Mouse (Mus musculus): ENCODE data around the gene Zkscan16.
A peak's percentile ranks its signal among the peaks of the same experiment; 100 is the strongest.

Zkscan16 gene

DNA sequence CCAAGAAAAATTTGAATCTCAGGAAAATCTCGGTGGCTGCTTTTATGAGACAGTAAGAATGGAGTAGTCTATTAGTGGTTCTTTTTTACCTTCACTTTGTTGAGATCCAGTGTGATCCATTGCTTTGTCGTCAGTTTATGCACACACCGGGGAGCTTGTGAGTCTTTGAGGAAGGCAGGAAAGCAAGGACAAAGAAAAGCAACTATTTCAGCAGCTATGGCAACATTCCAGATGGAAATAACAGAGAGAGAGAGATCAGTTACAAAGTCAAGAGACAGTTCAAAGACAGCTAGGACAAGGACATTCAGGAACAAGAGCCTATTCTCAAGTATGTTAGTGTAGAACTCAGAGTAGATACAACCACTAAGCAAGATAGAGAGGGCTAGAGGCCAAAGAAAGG, 7.6 kb upstream of the Zkscan16 start:
- DNase-seq (ENCODE audit: low read depth): no peak

DNA sequence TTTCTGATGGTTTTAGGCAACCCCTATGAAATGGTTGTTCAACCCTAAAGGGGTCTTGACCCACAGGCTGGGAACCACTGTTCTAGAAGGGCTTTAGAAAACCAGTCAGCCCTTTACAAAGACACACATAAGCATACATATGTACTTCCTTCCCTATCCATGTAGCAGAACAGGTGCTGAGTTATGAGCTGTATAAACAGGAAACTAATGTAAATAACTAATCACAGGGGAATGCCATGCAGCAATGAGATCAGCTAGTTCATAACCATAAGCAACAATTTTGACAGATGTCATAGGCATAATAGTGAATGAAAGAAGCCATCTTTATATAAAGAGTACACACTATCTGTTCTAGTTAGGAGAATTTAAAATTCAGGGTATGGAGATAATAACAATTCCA, 1.8 kb upstream of the Zkscan16 start:
- no peak for DNase-seq (ENCODE audit: low read depth)

DNA sequence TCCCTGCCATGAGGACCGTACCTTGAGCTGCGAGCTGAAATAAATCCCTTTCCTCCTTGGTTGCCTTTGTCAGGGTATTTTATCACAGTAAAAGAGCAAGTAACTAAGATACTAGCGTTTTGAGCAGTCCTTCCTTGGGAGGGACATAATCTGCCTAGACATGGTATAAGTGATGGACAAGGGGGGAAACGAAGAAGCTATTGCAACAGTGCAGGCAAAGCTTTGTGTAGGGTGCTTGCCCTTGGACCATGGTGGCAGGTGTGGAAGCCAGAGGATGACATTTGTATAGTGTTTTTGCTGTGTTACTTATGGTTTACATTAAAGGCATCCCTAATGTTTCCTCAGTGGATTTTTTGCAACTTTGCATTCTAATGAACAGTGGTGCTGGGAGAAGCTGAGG, 486 bp upstream of the Zkscan16 start:
- no peak for DNase-seq (ENCODE audit: low read depth)

DNA sequence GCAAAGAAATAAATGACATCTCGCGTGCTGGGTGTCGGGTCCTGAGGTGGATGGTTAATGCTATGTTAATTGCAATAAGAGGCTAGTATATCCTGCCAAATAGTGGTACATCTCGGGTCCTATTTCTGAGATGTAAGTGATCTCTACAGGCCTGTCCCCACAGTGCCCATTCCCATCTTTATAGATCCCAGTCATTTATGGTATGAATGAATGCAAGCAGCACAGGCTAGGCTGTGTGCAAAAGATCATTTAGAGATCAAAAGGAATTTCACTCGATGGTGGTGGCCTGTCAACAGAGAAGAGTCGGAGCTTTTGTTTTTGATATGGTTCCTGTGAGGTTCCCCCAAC, 752 bp downstream of the Zkscan16 start:
- no peak for DNase-seq (ENCODE audit: low read depth)

DNA sequence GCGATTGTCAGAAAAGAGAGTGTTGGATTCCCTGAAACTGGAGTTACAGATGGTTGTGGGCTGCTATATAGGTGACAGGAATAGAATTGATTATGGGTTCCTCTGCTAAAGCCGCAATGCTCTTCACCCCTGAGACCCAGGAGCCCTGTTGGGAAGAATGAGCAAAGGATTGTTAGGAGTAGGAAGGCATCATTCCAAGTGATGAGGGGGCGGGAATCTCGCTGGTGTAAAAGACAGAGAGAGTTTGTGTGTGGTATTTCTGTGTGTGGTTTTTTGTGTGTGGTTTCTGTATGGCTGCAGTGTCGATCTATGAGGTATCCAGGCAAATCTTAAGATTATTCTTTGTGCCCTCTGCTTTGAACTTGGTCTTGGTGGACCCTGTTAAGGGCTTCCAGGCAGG, 1.3 kb downstream of the Zkscan16 start:
- no peak for DNase-seq (ENCODE audit: low read depth)

DNA sequence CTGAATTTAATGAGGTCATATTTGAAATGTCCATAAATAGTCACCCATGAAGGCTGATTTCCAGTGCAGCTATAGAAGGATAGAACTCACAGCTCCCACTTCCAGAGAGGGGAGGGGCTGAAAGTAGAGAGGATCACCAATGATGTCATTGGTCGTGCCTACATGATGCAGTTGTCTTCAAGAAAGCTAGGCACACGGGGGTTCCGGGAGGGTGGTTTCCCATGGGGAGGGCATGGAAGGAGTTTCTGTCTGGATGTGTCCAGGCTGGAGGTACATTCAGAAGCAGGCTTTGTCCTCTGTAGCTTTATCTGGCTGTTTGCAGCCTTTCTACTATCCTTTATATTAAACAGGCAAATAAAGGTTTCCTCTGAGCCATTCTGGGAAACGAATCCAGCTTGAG, 5.0 kb downstream of the Zkscan16 start:
- DNase-seq (ENCODE audit: low read depth): no peak

DNA sequence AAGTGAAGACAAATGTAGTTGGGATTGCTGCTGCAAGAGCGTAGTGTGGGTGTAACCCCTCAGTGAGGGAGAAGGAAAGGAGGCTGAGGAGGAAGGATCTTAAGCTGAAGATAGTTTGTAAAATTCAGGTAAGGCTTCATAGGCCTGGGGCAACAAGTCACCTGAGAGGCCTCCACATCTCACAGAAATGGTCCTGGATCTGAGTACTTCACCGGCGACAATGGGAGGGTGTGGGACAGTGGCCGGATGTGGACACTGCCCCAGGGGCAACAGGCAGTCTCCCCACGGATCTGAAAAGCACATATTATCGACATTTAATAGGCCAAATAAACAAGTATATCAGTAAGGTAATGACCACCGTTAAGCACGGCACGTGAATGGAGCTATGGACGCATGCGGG, 9.2 kb downstream of the Zkscan16 start:
- DNase-seq (ENCODE audit: low read depth): no peak

DNA sequence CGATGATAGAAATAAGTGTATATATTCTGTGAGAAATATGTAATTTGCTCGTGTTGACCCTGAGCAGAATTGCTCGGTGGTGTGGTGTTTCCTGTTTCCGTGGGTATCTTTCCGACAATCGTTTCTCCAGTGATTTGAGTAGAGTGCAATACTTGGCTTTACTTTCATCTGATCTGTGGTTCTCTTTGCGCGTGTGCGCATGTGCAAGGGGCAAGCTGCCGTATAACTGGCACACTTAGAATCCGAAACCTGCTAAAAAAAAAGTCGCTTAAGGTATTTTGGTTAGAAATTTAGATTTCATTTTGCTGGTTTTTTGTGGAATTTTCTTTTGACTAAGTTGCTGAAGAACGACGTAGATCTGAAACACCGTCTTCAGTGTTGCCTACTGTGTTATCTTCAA, 18.3 kb downstream of the Zkscan16 start:
- no peak for DNase-seq (ENCODE audit: low read depth)

DNA sequence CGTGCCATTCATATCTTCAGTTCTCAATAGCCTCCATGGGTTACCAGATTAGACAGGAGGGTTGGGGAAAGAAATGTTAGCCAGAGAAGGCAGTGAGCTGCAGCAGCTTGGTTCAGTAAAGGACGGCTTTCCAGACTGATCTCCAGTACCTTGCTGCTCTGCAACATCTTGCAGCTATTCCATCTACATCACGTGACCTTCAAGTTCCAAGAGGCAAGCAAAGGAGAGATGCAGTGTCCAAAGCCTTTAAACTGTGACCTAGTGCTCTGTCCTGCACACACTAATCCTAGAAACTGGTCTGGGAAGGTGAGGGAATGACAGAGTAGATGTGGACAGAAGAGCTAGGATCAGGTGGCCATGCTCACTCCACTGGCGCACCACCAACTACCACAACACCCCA, 19.8 kb downstream of the Zkscan16 start:
- no peak for DNase-seq (ENCODE audit: low read depth)

DNA sequence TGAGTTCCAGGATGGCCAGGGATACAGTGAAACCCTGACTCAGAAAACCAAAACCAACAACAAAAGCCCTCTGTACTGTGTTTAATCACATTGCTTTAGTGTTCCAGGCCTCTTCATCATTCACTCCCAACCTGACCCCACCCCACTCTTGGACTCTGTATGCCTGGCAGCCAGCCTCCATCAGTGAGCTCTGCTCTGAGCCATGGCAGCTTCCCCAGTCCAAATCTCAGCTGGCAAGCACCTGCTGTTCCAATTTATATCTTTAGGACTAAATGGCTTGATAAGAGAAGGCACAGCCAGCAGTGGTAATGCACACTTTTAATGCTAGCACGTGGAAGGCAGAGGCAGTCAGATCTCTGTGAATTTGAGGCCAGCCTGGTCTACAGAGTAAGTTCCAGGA, 21.7 kb downstream of the Zkscan16 start:
- peak; percentile 64 for DNase-seq (ENCODE audit: low read depth)

DNA sequence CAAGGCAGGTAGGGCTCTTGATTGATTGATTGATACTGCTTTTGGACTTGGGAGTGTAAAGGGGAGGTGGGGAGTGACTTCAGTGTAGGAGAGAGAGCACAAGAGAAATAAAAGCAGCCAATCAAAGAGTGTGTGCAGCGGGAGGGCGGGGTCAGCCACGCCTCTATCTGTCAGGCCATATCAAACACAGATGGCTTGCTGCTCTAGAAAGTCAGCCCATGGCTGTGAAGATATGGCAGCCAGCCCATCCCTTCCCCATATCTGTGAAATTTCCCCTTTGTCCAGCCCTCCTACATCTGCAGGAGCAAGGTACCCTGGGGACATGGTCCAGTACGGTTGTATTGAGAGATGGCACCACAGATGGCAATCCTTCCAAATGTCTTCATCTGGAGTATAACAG, 27.2 kb downstream of the Zkscan16 start:
- no peak for DNase-seq (ENCODE audit: low read depth)

DNA sequence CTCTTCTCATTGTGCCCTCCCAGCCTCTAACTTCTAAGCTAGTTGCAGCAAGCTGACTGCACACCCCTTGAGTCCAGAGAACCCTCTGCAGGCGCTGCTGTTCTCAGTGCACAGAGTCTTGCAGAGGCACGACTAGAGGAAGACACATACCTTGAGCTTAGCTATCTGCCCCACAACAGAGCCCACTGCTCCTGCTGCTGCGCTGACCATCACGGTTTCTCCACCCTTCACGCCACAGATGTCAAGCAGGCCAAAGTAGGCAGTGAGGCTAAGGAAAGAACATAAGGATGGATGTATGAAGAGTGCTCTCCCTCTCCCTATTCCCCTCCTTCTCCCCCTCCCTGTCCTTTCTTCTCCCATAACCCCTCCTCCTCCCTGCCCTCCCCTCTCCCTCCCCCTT, 32.3 kb downstream of the Zkscan16 start:
- DNase-seq (ENCODE audit: low read depth): no peak

DNA sequence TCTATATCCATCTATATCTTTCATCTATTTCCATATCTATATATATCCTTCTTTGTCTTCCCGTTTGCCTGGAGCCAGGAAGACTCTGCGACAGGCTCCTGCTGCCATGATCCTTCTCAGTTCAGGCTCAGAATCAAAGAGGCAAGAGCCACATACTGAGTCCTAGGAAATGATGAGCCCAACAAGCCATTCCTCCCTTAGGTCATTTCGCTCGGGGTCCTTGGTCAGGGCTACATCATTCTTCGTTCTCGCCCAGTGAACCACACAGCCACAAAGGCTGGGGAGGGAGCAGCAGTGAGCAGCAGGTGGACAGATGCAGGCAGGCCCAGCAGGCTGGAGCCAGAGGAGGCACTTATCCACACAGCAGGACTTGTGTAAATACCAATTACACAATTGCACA, 38.0 kb downstream of the Zkscan16 start:
- no peak for DNase-seq (ENCODE audit: low read depth)

DNA sequence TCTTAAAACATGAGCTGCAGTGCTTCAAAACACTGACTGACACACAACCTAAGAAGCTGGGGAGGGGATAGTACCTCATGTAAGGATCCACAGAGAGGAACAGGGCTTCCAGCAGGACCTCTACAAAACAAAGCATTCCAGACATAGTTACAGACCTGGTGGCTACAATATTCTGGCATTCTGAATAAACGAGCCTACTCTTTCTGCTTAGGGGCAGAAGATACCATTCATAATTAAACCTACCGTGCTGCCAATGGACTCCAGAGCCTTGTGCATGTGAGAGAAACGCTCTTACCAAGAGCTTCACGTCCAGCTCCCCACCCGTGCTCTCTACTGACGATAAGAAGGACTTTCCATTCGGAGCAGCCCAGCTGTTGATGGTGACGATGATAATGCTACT, 39.4 kb downstream of the Zkscan16 start:
- DNase-seq (ENCODE audit: low read depth): no peak

DNA sequence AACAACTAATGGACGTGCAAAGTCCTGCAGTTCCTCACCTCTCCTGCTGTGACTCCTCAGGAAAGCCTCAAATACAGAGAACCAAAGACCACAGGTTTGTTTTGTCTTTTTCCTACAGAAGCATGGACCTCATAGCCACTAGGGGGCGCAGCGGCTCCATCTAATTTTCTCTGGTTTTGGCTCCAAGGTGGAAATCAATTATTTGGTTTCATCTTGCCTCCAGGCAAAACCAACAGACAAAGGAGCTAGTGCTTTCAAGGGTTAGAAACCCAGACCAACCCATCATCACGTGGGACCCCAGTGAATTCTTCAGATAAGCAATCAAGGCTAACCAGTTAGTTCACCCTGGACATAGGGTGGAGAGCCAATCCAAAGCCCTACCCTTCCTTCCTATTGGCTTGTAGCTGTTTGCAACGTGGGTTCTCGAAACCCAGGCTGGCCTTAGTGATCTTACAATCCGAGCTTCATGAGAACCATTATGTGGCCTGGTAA, 41.8 kb downstream of the Zkscan16 start:
- peak; percentile 91 for DNase-seq (ENCODE audit: low read depth)

DNA sequence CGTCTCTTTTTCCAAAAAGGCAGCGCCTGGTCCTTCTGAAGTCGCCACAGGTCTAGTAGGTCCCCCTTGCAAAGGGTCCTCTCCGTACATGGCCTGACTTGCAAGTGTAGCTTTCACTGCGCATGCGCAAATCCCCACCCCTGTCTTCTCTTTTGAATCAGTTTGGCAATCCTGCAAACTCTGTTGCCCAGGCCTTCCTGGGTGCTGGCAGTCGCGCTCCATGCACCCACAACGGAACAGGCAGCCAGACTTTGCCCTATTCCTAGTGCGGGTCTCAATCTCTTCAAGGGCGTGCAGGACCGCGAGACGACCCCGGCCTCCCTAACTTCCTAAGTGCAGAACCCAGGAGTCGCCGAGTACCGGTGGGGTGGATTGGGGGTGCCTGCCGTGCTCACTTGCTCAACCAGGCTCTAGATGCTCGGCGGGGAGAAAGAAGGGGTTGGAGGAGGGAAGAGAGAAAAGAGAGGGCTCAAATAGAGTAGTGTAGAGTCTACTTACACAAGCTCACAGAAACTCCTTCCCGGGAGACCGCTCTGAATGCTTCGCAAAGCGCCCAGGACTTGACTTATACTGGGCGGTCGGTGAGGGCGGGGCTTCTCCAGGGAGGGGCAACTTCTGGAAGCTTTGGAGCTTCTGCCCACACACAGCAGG, 43.2 kb downstream of the Zkscan16 start, which contains the start of gene Ptgr1:
TSS of gene Ptgr1 (minus strand) at position 580 of the 651 bp plus-strand sequence.
- peak; percentile 95 for DNase-seq (ENCODE audit: low read depth)

DNA sequence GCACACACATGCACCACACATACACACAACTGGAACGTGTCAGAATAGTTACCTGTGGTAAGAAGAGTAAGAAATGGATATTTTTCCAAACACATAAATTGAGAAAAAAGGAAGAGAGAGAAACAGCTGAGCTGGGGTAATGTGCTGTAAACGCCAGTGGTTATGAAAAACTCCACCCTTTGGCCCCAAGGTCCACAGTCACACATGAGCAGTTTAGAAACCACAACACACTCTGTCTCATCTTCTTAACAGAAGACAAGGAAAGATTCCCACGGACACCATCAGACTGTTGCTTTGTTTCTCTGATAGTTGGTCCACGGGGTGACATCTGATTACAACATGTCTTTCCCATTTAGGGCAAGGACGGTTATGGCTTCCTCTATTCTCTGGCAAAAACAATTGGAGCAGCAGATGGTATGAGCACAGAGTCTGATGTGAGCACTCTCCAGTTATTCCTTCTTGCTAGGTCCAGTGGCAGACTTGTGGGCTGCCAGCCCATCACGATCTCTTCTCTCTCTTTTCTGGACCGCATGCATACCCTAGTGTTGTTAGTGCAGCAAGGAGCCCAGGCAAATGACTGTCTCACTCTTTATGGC, 46.0 kb downstream of the Zkscan16 start:
- DNase-seq (ENCODE audit: low read depth): no peak

DNA sequence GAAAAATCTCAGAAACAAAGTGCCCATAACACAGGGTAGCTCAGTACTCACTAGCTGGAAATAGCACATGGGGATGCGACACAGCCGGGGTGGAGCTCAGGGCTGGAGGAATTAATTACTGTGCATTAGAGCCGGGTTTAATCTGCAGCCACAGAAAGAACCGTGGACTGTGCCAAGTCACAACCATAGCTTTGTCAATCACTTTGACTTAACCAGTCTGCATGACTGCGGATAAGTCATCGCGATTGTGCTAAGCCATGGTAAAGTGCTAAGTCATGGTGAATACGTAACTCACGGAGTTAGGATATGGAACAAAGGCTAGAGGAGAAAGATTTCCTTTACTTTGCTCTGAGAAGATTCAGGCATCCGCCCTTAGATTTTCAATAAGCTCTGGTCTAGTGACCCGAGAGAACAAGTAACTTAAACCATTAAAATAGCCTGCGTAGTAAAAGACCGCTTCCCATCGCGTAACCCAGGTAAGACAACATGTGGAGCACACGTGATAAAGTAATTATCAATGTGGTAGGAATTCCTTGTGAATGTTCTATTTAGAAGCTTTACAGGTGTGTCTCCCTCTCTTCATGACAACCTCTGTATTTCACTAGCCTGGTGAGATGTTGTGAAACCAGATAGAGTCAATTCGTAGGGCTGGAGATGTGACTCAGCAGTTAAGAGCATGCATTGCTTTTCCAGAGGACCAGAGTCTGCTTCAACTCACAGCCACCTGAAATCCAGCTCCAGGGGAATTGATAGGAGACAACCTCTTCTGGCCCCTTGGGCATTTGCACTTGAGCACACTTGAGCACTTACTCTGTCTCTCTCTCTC, 47.4 kb downstream of the Zkscan16 start:
- DNase-seq (ENCODE audit: low read depth): peak; percentile 25

DNA sequence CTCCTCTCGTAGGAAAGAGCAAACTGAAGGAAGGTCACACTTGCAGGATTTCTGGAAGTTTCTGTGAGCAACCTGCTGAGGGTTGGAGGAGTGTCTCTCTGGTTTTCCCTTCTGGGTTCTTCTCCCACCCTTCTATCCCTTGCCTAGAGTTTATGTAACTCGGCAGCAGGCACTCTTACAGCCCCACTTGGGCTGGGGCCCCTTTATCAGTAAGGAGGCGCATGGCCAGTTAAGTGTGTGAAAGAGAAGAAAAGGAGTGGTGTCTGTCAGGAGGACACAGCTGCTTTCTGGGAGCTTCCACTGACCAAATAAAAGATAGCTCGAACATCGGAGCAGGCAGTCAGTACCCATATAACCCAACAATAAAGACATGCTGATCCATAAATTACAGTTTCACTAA, 48.8 kb downstream of the Zkscan16 start:
- no peak for DNase-seq (ENCODE audit: low read depth)

DNA sequence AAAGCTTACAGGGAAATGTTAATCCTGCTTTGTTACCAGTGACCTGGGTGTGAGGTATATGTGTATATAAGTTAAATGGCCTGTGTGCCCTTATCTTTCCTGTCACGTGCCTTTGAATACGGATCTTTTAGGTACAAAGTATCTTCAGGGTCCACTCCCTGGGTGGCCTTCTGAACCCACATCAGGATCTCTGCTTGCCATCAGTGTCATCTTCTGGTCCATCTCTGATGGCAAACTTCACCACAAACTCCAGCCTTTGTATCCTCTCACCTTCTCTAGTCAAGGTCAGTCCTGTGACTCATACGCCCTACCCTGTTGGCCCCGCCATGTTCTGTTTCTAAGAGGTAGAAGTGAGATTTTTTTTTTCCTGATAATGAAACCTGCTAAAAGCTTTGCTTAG, 51.3 kb downstream of the Zkscan16 start, which contains the start of gene Dnajc25:
TSS of gene Dnajc25 (plus strand) at position 301 of the 400 bp plus-strand sequence.
- DNase-seq (ENCODE audit: low read depth): no peak

DNA sequence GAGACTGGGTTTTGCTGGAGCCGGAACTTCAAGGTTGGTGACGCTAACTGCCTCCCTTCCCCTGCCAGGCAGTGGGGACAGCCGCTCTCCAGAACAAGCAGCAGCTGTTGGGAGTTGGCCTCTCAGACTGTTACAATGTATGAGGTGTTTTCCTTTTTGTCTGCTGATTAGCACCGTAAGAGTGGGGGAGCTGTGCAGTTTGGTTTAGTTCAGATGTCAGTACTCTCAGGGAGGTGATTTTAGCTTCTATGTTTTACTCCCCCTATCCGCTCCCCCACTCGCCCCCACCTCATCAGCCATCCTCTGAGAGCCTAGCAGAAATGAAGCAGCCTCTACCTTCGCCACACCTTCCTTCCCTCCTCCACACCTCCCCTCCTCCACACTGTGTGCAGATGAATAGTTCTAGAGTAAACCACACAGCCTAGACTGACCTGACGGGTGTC, 51.8 kb downstream of the Zkscan16 start:
- no peak for DNase-seq (ENCODE audit: low read depth)

DNA sequence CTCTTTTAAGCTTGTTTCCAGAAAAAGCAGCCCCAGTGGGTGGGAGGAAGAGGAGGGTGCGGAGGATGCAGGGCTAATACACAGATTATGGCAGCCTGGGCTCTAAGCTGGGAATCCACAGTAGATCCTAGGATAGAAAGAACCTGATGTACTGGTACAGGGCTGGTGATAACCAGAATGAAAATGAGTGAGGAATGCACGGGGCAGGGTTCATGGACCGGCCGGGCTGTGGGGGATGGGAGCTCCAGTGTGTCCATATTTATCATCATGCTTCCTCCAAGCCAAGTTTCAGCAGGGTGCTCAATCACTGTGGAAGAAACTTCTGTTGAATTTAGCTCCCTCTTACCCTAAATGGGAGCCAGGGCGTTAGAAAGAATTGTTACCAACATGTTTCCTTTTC, 53.7 kb downstream of the Zkscan16 start:
- DNase-seq (ENCODE audit: low read depth): no peak

DNA sequence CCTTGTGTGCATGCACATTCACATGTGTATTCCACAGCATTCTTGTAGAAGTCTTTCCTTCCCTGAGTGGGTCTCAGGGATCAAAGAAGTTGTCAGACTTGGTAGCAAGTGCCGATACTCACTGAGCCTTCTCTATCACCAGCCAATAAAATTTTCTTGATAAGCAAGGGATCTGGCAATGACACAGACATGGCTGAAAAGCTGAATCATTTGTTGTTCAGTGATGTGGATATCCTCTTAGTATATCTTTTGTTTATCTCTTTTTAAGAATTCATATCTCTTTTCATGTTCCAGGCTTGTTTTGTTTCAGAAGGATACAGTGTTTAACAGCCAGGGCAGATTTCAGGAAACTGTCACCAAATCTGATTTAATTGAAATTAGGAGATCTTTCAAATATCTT, 55.3 kb downstream of the Zkscan16 start:
- DNase-seq (ENCODE audit: low read depth): no peak

All from NIH3T3 (cell line).